Mouse (Mus musculus): ENCODE measurements at regions not wholly inside any gene's neighbourhood (a gene's known extent, or its start where the extent isn't known, plus 50 kb on each side); places are given as distances from the start of the nearest gene placed in this dataset.

- no peak overlapping the region for H3K4me2 ChIP-seq (ENCODE audit: low read depth, low read length)
- ATAC-seq (no peak), DNase-seq (no peak)
- no peak for TF ChIP-seq EP300 (IDR thresholded peaks at IDR 0.05; ENCODE audit: low read depth)
- TF ChIP-seq CTCF (IDR thresholded peaks at IDR 0.05; ENCODE audit: low read depth) = no peak
- no peak overlapping the region for H3K4me3 ChIP-seq (ENCODE audit: low read depth, low read length)
- no peak overlapping the region for H3K27ac ChIP-seq (ENCODE audit: low read depth)
- no peak overlapping the region for H3K9ac ChIP-seq (replicated peaks)
- peaks cover 2% of the 10 kb centered on the region; the same call in 1 of the 2 replicates for H3K9me3 ChIP-seq (ENCODE audit: low read length)
- H3K27me3 ChIP-seq (ENCODE audit: insufficient read depth, low read length) = no peaks in the 10 kb centered on the region
- 72% methylated on average over 1 of the region's 1 CpGs for WGBS (ENCODE audit: insufficient replicate concordance)
- H3K4me1 ChIP-seq (ENCODE audit: insufficient read depth) = no peaks in the 10 kb centered on the region
- no peaks in the 10 kb centered on the region for H3K36me3 ChIP-seq (replicated peaks; ENCODE audit: insufficient read depth, low read length)
Observed at GRCm38 (mm10) chr9:113478761-113479265, 229.2 kb downstream of the Pdcd6ip start.

GRCm38 (mm10) chr9:113471781-113472180 lies 236.3 kb downstream of the Pdcd6ip start:
- no peaks in the 10 kb centered on the region; the same call in 1 of the 2 replicates for H3K9me3 ChIP-seq (ENCODE audit: low read length)
- TF ChIP-seq EP300 (IDR thresholded peaks at IDR 0.05; ENCODE audit: low read depth) (no peak), CTCF (IDR thresholded peaks at IDR 0.05; ENCODE audit: low read depth) (no peak)
- no peak overlapping the region for H3K27ac ChIP-seq (ENCODE audit: low read depth)
- no peak overlapping the region for H3K9ac ChIP-seq (replicated peaks)
- no peak overlapping the region for H3K4me2 ChIP-seq (ENCODE audit: low read depth, low read length)
- no peaks in the 10 kb centered on the region for H3K4me1 ChIP-seq (ENCODE audit: insufficient read depth)
- no peak overlapping the region for H3K4me3 ChIP-seq (ENCODE audit: low read depth, low read length)
- 78% methylated on average over 6 of the region's 6 CpGs for WGBS (ENCODE audit: insufficient replicate concordance)
- no peaks in the 10 kb centered on the region for H3K36me3 ChIP-seq (replicated peaks; ENCODE audit: insufficient read depth, low read length)
- no peak for DNase-seq
- no peak for ATAC-seq
- H3K27me3 ChIP-seq (ENCODE audit: insufficient read depth, low read length) = no peaks in the 10 kb centered on the region

- Histone ChIP-seq H3K9me3 (ENCODE audit: low read length) (no peaks in the 10 kb centered on the region), H3K27me3 (ENCODE audit: insufficient read depth, low read length) (no peaks in the 10 kb centered on the region), H3K4me2 (ENCODE audit: low read depth, low read length) (no peak overlapping the region), H3K27ac (ENCODE audit: low read depth) (no peak overlapping the region), H3K4me1 (ENCODE audit: insufficient read depth) (no peaks in the 10 kb centered on the region), H3K4me3 (ENCODE audit: low read depth, low read length) (no peak overlapping the region), H3K36me3 (replicated peaks; ENCODE audit: insufficient read depth, low read length) (no peaks in the 10 kb centered on the region), H3K9ac (replicated peaks) (no peak overlapping the region)
- ATAC-seq (no peak), DNase-seq (no peak)
- TF ChIP-seq CTCF (IDR thresholded peaks at IDR 0.05; ENCODE audit: low read depth) (no peak), EP300 (IDR thresholded peaks at IDR 0.05; ENCODE audit: low read depth) (no peak)
- 53% methylated on average over 2 of the region's 2 CpGs for WGBS (ENCODE audit: insufficient replicate concordance)
Observed at GRCm38 (mm10) chr9:113462888-113463287, 245.2 kb downstream of the Pdcd6ip start.

DNA sequence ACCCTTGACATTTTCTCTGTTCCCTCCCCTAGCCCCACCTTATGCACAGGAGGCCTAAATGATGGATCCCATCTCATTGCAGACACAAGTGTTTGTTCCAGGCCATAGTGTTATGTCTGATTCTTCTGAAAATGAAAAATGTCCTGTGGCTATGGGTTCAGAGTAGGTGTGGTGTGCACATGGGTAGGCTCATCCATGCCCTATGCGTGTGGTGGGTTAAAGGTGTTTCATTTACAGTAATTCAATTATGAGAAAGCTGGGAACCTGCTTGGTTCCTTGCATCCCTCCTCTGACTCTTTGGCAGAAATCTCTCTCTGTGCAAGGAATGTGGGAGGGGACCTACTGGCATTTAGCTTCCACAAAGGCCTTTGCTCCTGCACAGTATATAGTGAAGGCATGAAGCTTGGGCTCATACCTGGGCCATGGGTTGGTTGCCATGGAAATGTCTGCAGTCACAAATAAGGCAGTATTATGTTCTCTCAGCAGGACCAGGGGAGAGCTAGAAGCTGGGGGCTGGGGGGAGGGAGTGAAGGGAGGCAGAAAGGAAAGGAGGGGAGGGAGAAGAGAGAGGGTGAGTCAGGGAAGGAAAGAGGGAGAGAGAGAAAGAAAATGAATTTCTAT lies 245.7 kb downstream of the Pdcd6ip start:
- 84% methylated on average over 1 of the region's 1 CpGs for WGBS (ENCODE audit: insufficient replicate concordance)
- DNase-seq = no peak

DNA sequence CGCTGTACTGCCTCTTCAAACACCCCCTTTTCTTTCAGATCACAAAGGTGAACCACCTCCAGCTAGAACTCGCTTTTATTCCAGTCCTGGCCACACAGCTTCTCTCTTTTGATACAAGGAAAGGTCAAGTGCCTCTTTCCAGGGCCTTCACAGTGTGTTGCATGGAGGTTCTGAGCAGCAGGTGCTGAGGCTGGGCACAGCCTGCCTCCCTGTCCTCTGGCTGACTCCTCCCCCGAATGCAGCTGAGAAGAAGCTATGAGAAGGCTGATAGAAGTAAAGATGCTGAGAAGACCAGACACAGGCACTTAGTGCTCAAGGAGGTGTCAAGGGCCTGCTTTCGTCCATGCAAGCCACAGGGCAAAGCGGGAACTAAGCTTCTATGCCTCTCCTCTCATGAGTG lies 248.2 kb downstream of the Pdcd6ip start:
- H3K27me3 ChIP-seq (ENCODE audit: insufficient read depth, low read length) = no peaks in the 10 kb centered on the region
- no peak for TF ChIP-seq EP300 (IDR thresholded peaks at IDR 0.05; ENCODE audit: low read depth)
- TF ChIP-seq CTCF (IDR thresholded peaks at IDR 0.05; ENCODE audit: low read depth) = no peak
- no peaks in the 10 kb centered on the region for H3K36me3 ChIP-seq (replicated peaks; ENCODE audit: insufficient read depth, low read length)
- H3K4me2 ChIP-seq (ENCODE audit: low read depth, low read length) = no peak overlapping the region
- no peak for DNase-seq
- no peaks in the 10 kb centered on the region for H3K9me3 ChIP-seq (ENCODE audit: low read length)
- no peak overlapping the region for H3K4me3 ChIP-seq (ENCODE audit: low read depth, low read length)
- H3K9ac ChIP-seq (replicated peaks) = no peak overlapping the region
- H3K4me1 ChIP-seq (ENCODE audit: insufficient read depth) = no peaks in the 10 kb centered on the region
- no peak overlapping the region for H3K27ac ChIP-seq (ENCODE audit: low read depth)
- 67% methylated on average over 5 of the region's 5 CpGs for WGBS (ENCODE audit: insufficient replicate concordance)
- no peak for ATAC-seq

More for the DNA sequence above, 245.7 kb downstream of the Pdcd6ip start:
- ATAC-seq = no peak
- Histone ChIP-seq H3K27ac (ENCODE audit: low read depth) (no peak overlapping the region), H3K9me3 (ENCODE audit: low read length) (no peaks in the 10 kb centered on the region), H3K4me2 (ENCODE audit: low read depth, low read length) (no peak overlapping the region), H3K4me1 (ENCODE audit: insufficient read depth) (no peaks in the 10 kb centered on the region), H3K27me3 (ENCODE audit: insufficient read depth, low read length) (no peaks in the 10 kb centered on the region), H3K36me3 (replicated peaks; ENCODE audit: insufficient read depth, low read length) (no peaks in the 10 kb centered on the region), H3K9ac (replicated peaks) (no peak overlapping the region), H3K4me3 (ENCODE audit: low read depth, low read length) (no peak overlapping the region)
- TF ChIP-seq EP300 (IDR thresholded peaks at IDR 0.05; ENCODE audit: low read depth) (no peak), CTCF (IDR thresholded peaks at IDR 0.05; ENCODE audit: low read depth) (no peak)

DNA sequence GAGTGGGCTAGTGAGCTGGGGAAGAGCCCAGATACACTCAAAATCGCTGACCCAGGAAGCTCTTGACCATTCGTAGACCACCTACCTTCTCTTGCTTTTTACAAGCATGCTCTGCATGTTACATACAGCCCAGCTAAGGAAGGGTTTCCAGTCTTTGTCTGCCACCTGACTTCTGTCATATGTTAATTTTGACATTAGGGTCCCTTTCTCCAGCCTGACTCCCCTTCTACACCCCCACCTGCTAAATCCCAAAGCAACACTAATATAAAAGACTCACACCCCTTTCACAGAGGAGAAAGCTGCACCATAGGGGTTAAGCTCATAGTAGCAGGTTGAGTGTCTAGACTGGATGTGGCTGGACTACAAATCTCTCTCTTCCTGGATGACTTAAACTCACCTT lies 248.8 kb downstream of the Pdcd6ip start:
- TF ChIP-seq EP300 (IDR thresholded peaks at IDR 0.05; ENCODE audit: low read depth) (no peak), CTCF (IDR thresholded peaks at IDR 0.05; ENCODE audit: low read depth) (no peak)
- H3K36me3 ChIP-seq (replicated peaks; ENCODE audit: insufficient read depth, low read length) = no peaks in the 10 kb centered on the region
- no peaks in the 10 kb centered on the region for H3K9me3 ChIP-seq (ENCODE audit: low read length)
- ATAC-seq (no peak), DNase-seq (no peak)
- H3K27ac ChIP-seq (ENCODE audit: low read depth) = no peak overlapping the region
- WGBS (ENCODE audit: insufficient replicate concordance) = 38% methylated on average over 2 of the region's 2 CpGs
- H3K4me2 ChIP-seq (ENCODE audit: low read depth, low read length) = no peak overlapping the region
- no peak overlapping the region for H3K9ac ChIP-seq (replicated peaks)
- H3K4me3 ChIP-seq (ENCODE audit: low read depth, low read length) = no peak overlapping the region
- H3K27me3 ChIP-seq (ENCODE audit: insufficient read depth, low read length) = no peaks in the 10 kb centered on the region
- no peaks in the 10 kb centered on the region for H3K4me1 ChIP-seq (ENCODE audit: insufficient read depth)

Data from liver, postnatal 0 days (tissue).